Mouse (Mus musculus): ENCODE results near the gene Hs6st3.

DNA sequence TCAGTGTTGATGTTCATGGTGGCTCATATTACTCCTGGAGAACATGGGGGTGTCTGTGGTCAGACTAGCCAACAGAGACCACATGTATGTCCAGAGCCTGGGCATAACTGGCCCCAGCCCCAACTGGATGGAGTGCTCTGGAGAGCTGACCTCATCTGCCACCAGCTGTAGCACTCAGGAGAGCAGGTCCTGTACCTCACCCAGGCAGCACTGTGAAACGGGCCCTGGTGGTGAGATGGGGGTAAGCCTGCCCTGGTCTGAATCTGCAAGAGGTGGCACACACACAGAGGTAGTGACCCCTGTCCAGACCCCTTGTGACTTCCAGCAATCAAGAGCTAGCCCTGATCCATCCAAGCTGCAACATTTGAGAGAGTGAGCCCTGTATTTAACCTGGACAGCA is 579.2 kb downstream of the Hs6st3 start:
- TF ChIP-seq CTCF (conservative IDR thresholded peaks at IDR 0.05; ENCODE audit: low read length) = no peak
- no peak for TF ChIP-seq NANOG (IDR thresholded peaks at IDR 0.05; ENCODE audit: borderline replicate concordance, low read length)
- TF ChIP-seq POU5F1 (IDR thresholded peaks at IDR 0.05; ENCODE audit: borderline replicate concordance, low read length) = no peak
